Mouse (Mus musculus): Measurements from ENCODE around the gene Slc30a2.

- TF ChIP-seq POLR2A (IDR thresholded peaks at IDR 0.05; ENCODE audit: insufficient read length, low read depth), result no peak
- TF ChIP-seq POLR2AphosphoS2 (IDR thresholded peaks at IDR 0.05; ENCODE audit: insufficient read length, low read depth), result no peak
- no peak for TF ChIP-seq MAX (IDR thresholded peaks at IDR 0.05; ENCODE audit: low read depth)
- no peak for TF ChIP-seq REST (IDR thresholded peaks at IDR 0.05; ENCODE audit: insufficient read depth, insufficient read length)
- TF ChIP-seq SRF (IDR thresholded peaks at IDR 0.05; ENCODE audit: control insufficient read depth, insufficient read length, low read depth), result no peak
- TF ChIP-seq TCF12 (IDR thresholded peaks at IDR 0.05; ENCODE audit: insufficient read depth, poor library complexity, severe bottlenecking), result no peak
- TF ChIP-seq USF1 (IDR thresholded peaks at IDR 0.05; ENCODE audit: low read depth), result no peak
- no peak for TF ChIP-seq E2F4 (IDR thresholded peaks at IDR 0.05; ENCODE audit: insufficient read depth)
- no peak for TF ChIP-seq CEBPB (IDR thresholded peaks at IDR 0.05; ENCODE audit: insufficient read depth, poor library complexity, severe bottlenecking)
- no peak for TF ChIP-seq MYOG (IDR thresholded peaks at IDR 0.05; ENCODE audit: control insufficient read depth in 1 of 3, insufficient read depth in 1 of 3, insufficient read length in 2 of 3, low read depth in 2 of 3)
- TF ChIP-seq MYOD1 (IDR thresholded peaks at IDR 0.05; ENCODE audit: control insufficient read depth in 1 of 3, insufficient read length in 2 of 3, low read depth in 2 of 3), result no peak
Observed at GRCm38 (mm10) chr4:134370649-134371221, 27.8 kb downstream of the Slc30a2 start.

Data from myocyte (in vitro differentiated cells).